Mouse (Mus musculus) kidney, adult 2 months (tissue): ENCODE results near the gene Ptpn4.

Source experiments
- CTCF ChIP-seq: fragments of 200-500 bp; conservative IDR thresholded peaks from 2 replicates; pipeline ENCODE4 v1.5.1; 2011; ENCODE audit warnings: low read depth, mild to moderate bottlenecking, control low read depth, low read length, moderate library complexity, mixed read lengths; ENCODE audit not compliant: insufficient read depth, insufficient read length
- POLR2A ChIP-seq: fragments of 200-500 bp; IDR thresholded peaks from one replicate; pipeline ENCODE4 v1.6.1; 2011; ENCODE audit warnings: low read depth, low read length, control low read depth

GRCm38 (mm10) chr1:119852980-119853379, 15.6 kb upstream of the Ptpn4 start:
- TF ChIP-seq POLR2A (no peak), CTCF (no peak)
